Comparison of ENCODE assay signal across 24 mouse cellular contexts in the genomic region with DNA sequence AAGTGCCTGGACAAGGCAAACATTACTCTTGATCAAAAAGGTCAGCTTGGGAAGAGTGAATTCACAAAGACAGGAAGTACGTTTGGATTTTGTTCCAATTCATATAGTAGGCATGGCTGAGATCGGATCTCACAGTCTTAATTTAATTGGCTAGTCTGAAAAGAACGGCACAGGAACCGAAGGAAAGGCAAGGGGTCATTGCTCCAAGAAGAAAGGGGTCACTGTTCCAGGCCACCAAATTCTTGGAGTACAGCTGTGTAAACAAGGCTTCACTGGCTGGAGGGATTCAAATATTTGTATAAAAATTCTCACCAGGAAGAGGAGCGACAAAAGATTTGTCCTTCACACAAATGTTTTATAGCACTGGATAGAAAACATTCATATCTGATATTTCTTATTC. TPM values are rescaled to one million over a fixed set of nuclear protein-coding genes. Genes with fewer than 3 reads are reported as not detected.
DNase-seq lines count a peak whose midpoint lies in the region; ATAC-seq lines count a peak whose summit lies in the region.
"Had no signal": no experiment of that assay in that cellular context is flagged by ENCODE, and none has a peak within 500 bp of the region (broad histone marks: within the 10 kb centered on the region; RNA-seq: fewer than 3 reads in every experiment).

No protein-coding gene starts in this region.

- no peaks in the 10 kb centered on the region for H3K27me3 ChIP-seq in kidney, embryonic 15.5 days
- no peaks in the 10 kb centered on the region for H3K27me3 ChIP-seq in embryonic facial prominence, embryonic 10.5 days (replicated peaks; ENCODE audit: low read depth, poor library complexity, severe bottlenecking)
- H3K27me3 ChIP-seq in heart, embryonic 11.5 days (ENCODE audit: control insufficient read depth, insufficient read depth, low read length): no peaks in the 10 kb centered on the region
- H3K27me3 ChIP-seq: limb, embryonic 15.5 days; midbrain, embryonic 13.5 days; neural tube, embryonic 12.5 days had no signal

- WGBS in kidney, embryonic 15.5 days: 7% methylated on average over 5 of the region's 5 CpGs
- 25% methylated on average over 5 of the region's 5 CpGs for WGBS in embryonic facial prominence, embryonic 10.5 days
- WGBS in heart, embryonic 11.5 days (ENCODE audit: insufficient replicate concordance): 61% methylated on average over 5 of the region's 5 CpGs

- ATAC-seq in kidney, embryonic 15.5 days (replicated peaks; ENCODE audit: low FRiP score): peak; percentile 56; the same call in 1 of the 2 replicates
- no peak for ATAC-seq in heart, embryonic 11.5 days (replicated peaks; ENCODE audit: insufficient number of reproducible peaks, low FRiP score, low TSS enrichment)
- ATAC-seq: activated CD4-positive, CD25-positive, alpha-beta regulatory T cell, adult 4 months; inflammation-experienced regulatory T-cells, adult 6 months; midbrain, embryonic 13.5 days had no signal

- no peak overlapping the region for H3K4me3 ChIP-seq in kidney, embryonic 15.5 days (replicated peaks)
- no peak overlapping the region for H3K4me3 ChIP-seq in embryonic facial prominence, embryonic 10.5 days
- H3K4me3 ChIP-seq in heart, embryonic 11.5 days (ENCODE audit: low read depth, low read length): no peak overlapping the region
- H3K4me3 ChIP-seq: limb, embryonic 15.5 days; midbrain, embryonic 13.5 days; neural tube, embryonic 12.5 days had no signal

- H3K4me2 ChIP-seq in kidney, embryonic 15.5 days: no peak overlapping the region
- no peak overlapping the region for H3K4me2 ChIP-seq in heart, embryonic 11.5 days
- H3K4me2 ChIP-seq: hindbrain, embryonic 14.5 days; limb, embryonic 15.5 days; midbrain, embryonic 13.5 days; neural tube, embryonic 12.5 days had no signal

- peaks cover 18% of the 10 kb centered on the region for H3K4me1 ChIP-seq in kidney, embryonic 15.5 days
- H3K4me1 ChIP-seq in embryonic facial prominence, embryonic 10.5 days: peaks cover 16% of the 10 kb centered on the region
- H3K4me1 ChIP-seq in heart, embryonic 11.5 days (ENCODE audit: control insufficient read depth, insufficient read depth, low read length): 0 out of 2 replicates have a peak, but pooled peaks cover 5% of the 10 kb centered on the region
- H3K4me1 ChIP-seq: midbrain, embryonic 13.5 days; neural tube, embryonic 12.5 days had no signal

- peak; percentile 48 for DNase-seq in embryo, embryonic 10 days (ENCODE audit: low spot score)
- DNase-seq in embryo, embryonic 9.5 days (ENCODE audit: extremely low spot score): no peak
- no peak for DNase-seq in kidney, adult 18-20 months
- DNase-seq in embryonic facial prominence, embryonic 10.5 days (ENCODE audit: low spot score): peak; percentile 40
- DNase-seq in mesoderm, embryonic 11.5 days (ENCODE audit: low read depth, low spot score): peak; percentile 47
- DNase-seq: adrenal gland, adult 8-10 months; cerebellum, adult 11-12 months; cerebellum, postnatal 14 days; gastrocnemius, postnatal 25 days; right cerebral cortex, postnatal 14 days; spleen, adult 18-20 months; thymus, postnatal 25 days had no signal

- H3K9me3 ChIP-seq in kidney, embryonic 15.5 days (replicated peaks): no peaks in the 10 kb centered on the region
- H3K9me3 ChIP-seq in embryonic facial prominence, embryonic 10.5 days: no peaks in the 10 kb centered on the region
- H3K9me3 ChIP-seq in heart, embryonic 11.5 days (replicated peaks; ENCODE audit: control insufficient read depth, low read length): no peaks in the 10 kb centered on the region
- H3K9me3 ChIP-seq: limb, embryonic 15.5 days; midbrain, embryonic 13.5 days; neural tube, embryonic 12.5 days had no signal

- peak overlapping the region; percentile 83 for H3K27ac ChIP-seq in kidney, embryonic 15.5 days
- peak overlapping the region; percentile 81 for H3K27ac ChIP-seq in embryonic facial prominence, embryonic 10.5 days (replicated peaks)
- H3K27ac ChIP-seq in heart, embryonic 11.5 days (ENCODE audit: low read depth, low read length): no peak overlapping the region
- H3K27ac ChIP-seq: hindbrain, embryonic 14.5 days; limb, embryonic 15.5 days; liver, embryonic 14.5 days; midbrain, embryonic 13.5 days; neural tube, embryonic 12.5 days had no signal

- H3K36me3 ChIP-seq in kidney, embryonic 15.5 days: no peaks in the 10 kb centered on the region
- no peaks in the 10 kb centered on the region for H3K36me3 ChIP-seq in embryonic facial prominence, embryonic 10.5 days (replicated peaks)
- no peaks in the 10 kb centered on the region for H3K36me3 ChIP-seq in heart, embryonic 11.5 days (ENCODE audit: control insufficient read depth, insufficient read depth, low read length)
- H3K36me3 ChIP-seq: limb, embryonic 15.5 days; midbrain, embryonic 13.5 days; neural tube, embryonic 12.5 days had no signal

- no peak overlapping the region for H3K9ac ChIP-seq in kidney, embryonic 15.5 days
- no peak overlapping the region for H3K9ac ChIP-seq in heart, embryonic 11.5 days (ENCODE audit: low read depth, low read length)
- H3K9ac ChIP-seq: hindbrain, embryonic 14.5 days; limb, embryonic 15.5 days; liver, embryonic 14.5 days; midbrain, embryonic 13.5 days; neural tube, embryonic 12.5 days had no signal

RNA-seq across cellular contexts. Expression of a gene that starts 7.8 kb away (rescaled TPM):
- polyA plus RNA-seq in kidney, embryonic 15.5 days (2015; fragmentation: Nextera tagmentation; extraction: Ambion mirVana): 2.7 and 2.9 TPM in 2 replicates
- 2.6 and 2.8 TPM in 2 replicates for polyA plus RNA-seq in embryonic facial prominence, embryonic 10.5 days (2016; fragmentation: Nextera tagmentation; extraction: Ambion mirVana)
- polyA plus RNA-seq in heart, embryonic 11.5 days (2014; fragmentation: Nextera tagmentation; extraction: Ambion mirVana): 0.72 and 1.3 TPM in 2 replicates

RNA-seq across cellular contexts. Expression of a gene that starts 13.4 kb away (rescaled TPM):
- 0.28 TPM in 1 of 2 replicates, not detected in the other for polyA plus RNA-seq in kidney, embryonic 15.5 days (2015; fragmentation: Nextera tagmentation; extraction: Ambion mirVana)
- polyA plus RNA-seq in embryonic facial prominence, embryonic 10.5 days (2016; fragmentation: Nextera tagmentation; extraction: Ambion mirVana): not detected in 2 replicates
- polyA plus RNA-seq in heart, embryonic 11.5 days (2014; fragmentation: Nextera tagmentation; extraction: Ambion mirVana): not detected in 2 replicates
- polyA plus RNA-seq: activated CD4-positive, CD25-positive, alpha-beta regulatory T cell, adult 4 months; forebrain, embryonic 11.5 days; heart, embryonic 14.5 days; hindbrain, embryonic 14.5 days; inflammation-experienced regulatory T-cells, adult 6 months; limb, embryonic 15.5 days; lung, embryonic 16.5 days; midbrain, embryonic 13.5 days; neural tube, embryonic 12.5 days had no signal

RNA-seq across cellular contexts. Expression of a gene that starts 25.3 kb away (rescaled TPM):
- 30.4 and 35.2 TPM in 2 replicates for polyA plus RNA-seq in kidney, embryonic 15.5 days (2015; fragmentation: Nextera tagmentation; extraction: Ambion mirVana)
- polyA plus RNA-seq in embryonic facial prominence, embryonic 10.5 days (2016; fragmentation: Nextera tagmentation; extraction: Ambion mirVana): 24.1 and 26.8 TPM in 2 replicates
- polyA plus RNA-seq in heart, embryonic 11.5 days (2014; fragmentation: Nextera tagmentation; extraction: Ambion mirVana): 12.8 and 13.9 TPM in 2 replicates

RNA-seq across cellular contexts. Expression of a gene that starts 45.8 kb away (rescaled TPM):
- 41.1 and 43.0 TPM in 2 replicates for polyA plus RNA-seq in kidney, embryonic 15.5 days (2015; fragmentation: Nextera tagmentation; extraction: Ambion mirVana)
- polyA plus RNA-seq in embryonic facial prominence, embryonic 10.5 days (2016; fragmentation: Nextera tagmentation; extraction: Ambion mirVana): 31.5 and 31.8 TPM in 2 replicates
- 28.5 and 31.1 TPM in 2 replicates for polyA plus RNA-seq in heart, embryonic 11.5 days (2014; fragmentation: Nextera tagmentation; extraction: Ambion mirVana)

Comparison
In these comparisons a context has a peak if more than half of its experiments do, and no peak if none do; other contexts are left out.
1. DNase-seq: peak in embryo, embryonic 10 days (single experiment), embryonic facial prominence, embryonic 10.5 days (single experiment) and mesoderm, embryonic 11.5 days (single experiment); none in embryo, embryonic 9.5 days (single experiment) and kidney, adult 18-20 months (single experiment).